Mouse (Mus musculus): ENCODE measurements at regions not wholly inside any gene's neighbourhood (a gene's known extent, or its start where the extent isn't known, plus 50 kb on each side); places are given as distances from the start of the nearest gene placed in this dataset.
"Not testable (repeated sequence)": the region's sequence is repeated elsewhere in the genome, so short reads cannot be mapped to it uniquely, and the experiment has no call there.

DNA sequence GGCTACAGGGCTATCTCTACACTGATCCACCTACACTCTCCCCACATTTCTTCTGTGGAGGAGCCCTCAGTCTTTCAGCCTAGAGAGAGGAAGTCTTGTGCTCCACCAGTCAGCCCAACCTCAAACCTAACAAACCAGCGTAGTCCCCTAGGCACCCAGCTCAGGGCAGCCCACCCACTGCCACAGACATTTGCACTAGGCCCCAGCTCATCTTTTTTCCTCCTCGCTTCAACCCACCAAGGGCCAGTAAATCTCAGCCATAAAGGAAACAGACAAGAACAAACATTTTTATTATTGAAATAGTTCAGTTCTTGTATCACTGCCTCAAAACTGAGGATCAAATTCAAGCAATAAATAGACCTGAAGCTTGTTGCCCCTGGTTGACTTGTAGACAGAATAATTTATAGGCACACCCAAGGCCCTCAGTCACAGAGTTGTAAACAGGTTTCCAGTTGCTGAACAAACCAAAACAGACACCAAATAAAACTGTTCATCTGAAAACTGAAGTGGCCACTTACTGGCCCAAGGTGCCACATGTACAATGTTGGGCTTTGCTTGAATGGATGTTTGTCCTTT, 58.0 kb upstream of the Cdyl start:
- DNase-seq (ENCODE audit: low read depth) = no peak

DNA sequence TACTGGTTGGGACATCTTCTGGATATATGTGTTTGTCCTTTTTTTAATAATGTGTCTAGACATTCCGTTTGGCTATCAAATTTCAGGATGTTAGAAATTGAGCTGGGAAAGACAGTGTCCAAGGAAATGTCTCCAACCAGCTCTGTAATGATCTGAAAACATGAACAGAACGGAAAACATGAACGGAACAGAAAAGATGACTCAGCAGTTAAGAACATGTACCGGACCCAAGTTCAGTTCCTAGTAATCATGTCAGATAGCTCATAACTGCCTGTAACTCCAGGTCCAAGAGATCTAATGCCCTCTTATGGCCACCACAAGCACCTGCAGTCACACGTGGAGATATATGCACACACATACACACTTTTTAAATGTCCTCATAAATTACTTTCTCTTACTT, 56.6 kb upstream of the Cdyl start:
- DNase-seq (ENCODE audit: low read depth) = no peak

- no peak for DNase-seq (ENCODE audit: low read depth)
Observed at GRCm38 (mm10) chr13:35604061-35604460, 55.6 kb upstream of the Cdyl start.

- no peak for DNase-seq (ENCODE audit: low read depth)
Observed at GRCm38 (mm10) chr13:35604765-35605164, 54.9 kb upstream of the Cdyl start.

DNA sequence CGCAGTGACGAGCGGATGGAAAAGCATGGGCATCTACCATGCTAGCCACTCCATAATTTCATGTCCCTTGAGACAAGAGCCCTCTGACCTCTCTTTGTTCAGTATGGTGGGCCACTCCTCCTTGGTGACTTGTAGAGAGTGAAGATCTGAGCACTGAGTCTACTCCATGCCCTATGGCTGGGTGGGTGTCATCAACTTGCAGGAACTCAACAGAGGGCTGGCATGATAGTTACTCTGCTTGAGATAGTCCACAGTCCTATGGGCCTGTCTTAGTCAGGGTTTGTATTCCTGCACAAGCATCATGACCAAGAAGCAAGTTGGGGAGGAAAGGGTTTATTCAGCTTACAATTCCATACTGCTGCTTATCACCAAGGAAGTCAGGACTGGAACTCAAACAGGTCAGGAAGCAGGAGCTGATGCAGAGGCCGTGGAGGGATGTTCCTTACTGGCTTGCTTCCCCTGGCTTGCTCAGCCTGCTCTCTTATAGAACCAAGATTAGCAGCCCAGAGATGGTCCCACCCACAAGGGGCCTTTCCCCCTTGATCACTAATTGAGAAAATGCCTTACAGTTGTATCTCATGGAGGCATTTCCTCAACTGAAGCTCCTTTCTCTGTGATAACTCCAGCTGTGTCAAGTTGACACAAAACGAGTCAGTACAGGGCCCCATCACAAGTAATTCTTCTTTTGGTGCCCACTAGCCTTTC, 52.6 kb upstream of the Cdyl start:
- DNase-seq (ENCODE audit: low read depth) = not testable (repeated sequence)

GRCm38 (mm10) chr13:35607710-35608109, 51.9 kb upstream of the Cdyl start:
- no peak for DNase-seq (ENCODE audit: low read depth)
